Mouse (Mus musculus): Measurements from ENCODE around the gene Dedd. TPM values are rescaled to one million over a fixed set of nuclear protein-coding genes. Genes with fewer than 3 reads are reported as not detected.

The Dedd gene
- polyA plus RNA-seq, 2 experiments: 15.3 to 18.9 TPM

GRCm38 (mm10) chr1:171281528-171281923 is 47.4 kb upstream of the Dedd start:
- WGBS (ENCODE audit: insufficient replicate concordance): under 1% methylated on average over 10 of the region's 10 CpGs
- peak; percentile 46 for ATAC-seq (ENCODE audit: insufficient read depth)
- H3K4me3 ChIP-seq (ENCODE audit: insufficient read depth in 1 of 2, low read depth in 2 of 2, low read length in 2 of 2): peak overlapping the region; percentile 66 to 93
- TF ChIP-seq CTCF (IDR thresholded peaks at IDR 0.05; ENCODE audit: low read depth) (peak; percentile 88), EP300 (IDR thresholded peaks at IDR 0.05; ENCODE audit: low read depth) (no peak)
- H3K9ac ChIP-seq (replicated peaks): peak overlapping the region; percentile 100
- peaks cover 8 to 13% of the 10 kb centered on the region in 2 experiments; a peak in 3 of 4 replicates for H3K4me1 ChIP-seq (replicated peaks; ENCODE audit: control insufficient read depth in 2 of 2, insufficient read depth in 2 of 2, low read length in 1 of 2)
- peaks cover 54% of the 10 kb centered on the region for H3K36me3 ChIP-seq (replicated peaks; ENCODE audit: control insufficient read depth, insufficient read depth, low read depth)
- H3K9me3 ChIP-seq (ENCODE audit: control insufficient read depth, low read length): no peaks in the 10 kb centered on the region
- H3K4me2 ChIP-seq (ENCODE audit: low read depth): peak overlapping the region; percentile 78
- peak; percentile 78 to 89 (median 80) for DNase-seq (ENCODE audit: low read depth in 3 of 3, low spot score in 3 of 3)
- peak overlapping the region; percentile 96 for H3K27ac ChIP-seq
- no peaks in the 10 kb centered on the region for H3K27me3 ChIP-seq (ENCODE audit: control insufficient read depth, insufficient read depth, low read length)

- no peak for TF ChIP-seq EP300 (IDR thresholded peaks at IDR 0.05; ENCODE audit: low read depth)
- no peak for TF ChIP-seq CTCF (IDR thresholded peaks at IDR 0.05; ENCODE audit: low read depth)
- 62% methylated on average over 18 of the region's 18 CpGs for WGBS (ENCODE audit: insufficient replicate concordance)
- DNase-seq (ENCODE audit: low read depth in 3 of 3, low spot score in 3 of 3) (no peak), ATAC-seq (ENCODE audit: insufficient read depth) (no peak)
- Histone ChIP-seq H3K27me3 (ENCODE audit: control insufficient read depth, insufficient read depth, low read length) (no peaks in the 10 kb centered on the region), H3K9me3 (ENCODE audit: control insufficient read depth, low read length) (no peaks in the 10 kb centered on the region), H3K36me3 (replicated peaks; ENCODE audit: control insufficient read depth, insufficient read depth, low read depth) (peaks cover 47% of the 10 kb centered on the region), H3K4me2 (ENCODE audit: low read depth) (peak overlapping the region; percentile 78), H3K4me1 (replicated peaks; ENCODE audit: control insufficient read depth in 2 of 2, insufficient read depth in 2 of 2, low read length in 1 of 2) (peaks cover 11 to 15% of the 10 kb centered on the region in 2 experiments), H3K4me3 (ENCODE audit: insufficient read depth in 1 of 2, low read depth in 2 of 2, low read length in 2 of 2) (peak overlapping the region; percentile 66 to 93), H3K27ac (peak overlapping the region; percentile 96), H3K9ac (replicated peaks) (peak overlapping the region; percentile 100)
Measured at GRCm38 (mm10) chr1:171282086-171282805, 46.7 kb upstream of the Dedd start.

GRCm38 (mm10) chr1:171283188-171284160 is 45.5 kb upstream of the Dedd start:
- DNase-seq (ENCODE audit: low read depth in 3 of 3, low spot score in 3 of 3): no peak
- Histone ChIP-seq H3K4me3 (ENCODE audit: insufficient read depth in 1 of 2, low read depth in 2 of 2, low read length in 2 of 2) (no peak overlapping the region), H3K27me3 (ENCODE audit: control insufficient read depth, insufficient read depth, low read length) (no peaks in the 10 kb centered on the region), H3K9me3 (ENCODE audit: control insufficient read depth, low read length) (no peaks in the 10 kb centered on the region), H3K4me1 (replicated peaks; ENCODE audit: control insufficient read depth in 2 of 2, insufficient read depth in 2 of 2, low read length in 1 of 2) (peaks cover 16 to 19% of the 10 kb centered on the region in 2 experiments), H3K36me3 (replicated peaks; ENCODE audit: control insufficient read depth, insufficient read depth, low read depth) (peaks cover 35% of the 10 kb centered on the region), H3K27ac (no peak overlapping the region; the same call in none of the 2 replicates), H3K9ac (replicated peaks) (no peak overlapping the region), H3K4me2 (ENCODE audit: low read depth) (peak overlapping the region; percentile 78)
- WGBS (ENCODE audit: insufficient replicate concordance): 83% methylated on average over 18 of the region's 18 CpGs
- no peak for ATAC-seq (ENCODE audit: insufficient read depth)
- TF ChIP-seq EP300 (IDR thresholded peaks at IDR 0.05; ENCODE audit: low read depth): no peak
- no peak for TF ChIP-seq CTCF (IDR thresholded peaks at IDR 0.05; ENCODE audit: low read depth)

- Histone ChIP-seq H3K9ac (replicated peaks) (no peak overlapping the region), H3K4me3 (ENCODE audit: insufficient read depth in 1 of 2, low read depth in 2 of 2, low read length in 2 of 2) (no peak overlapping the region), H3K9me3 (ENCODE audit: control insufficient read depth, low read length) (no peaks in the 10 kb centered on the region), H3K36me3 (replicated peaks; ENCODE audit: control insufficient read depth, insufficient read depth, low read depth) (peaks cover 30% of the 10 kb centered on the region), H3K4me2 (ENCODE audit: low read depth) (no peak overlapping the region), H3K4me1 (replicated peaks; ENCODE audit: control insufficient read depth in 2 of 2, insufficient read depth in 2 of 2, low read length in 1 of 2) (peaks cover 9 to 17% of the 10 kb centered on the region in 2 experiments), H3K27ac (no peak overlapping the region), H3K27me3 (ENCODE audit: control insufficient read depth, insufficient read depth, low read length) (no peaks in the 10 kb centered on the region)
- ATAC-seq (ENCODE audit: insufficient read depth): no peak
- no peak for DNase-seq (ENCODE audit: low read depth in 3 of 3, low spot score in 3 of 3)
- no peak for TF ChIP-seq CTCF (IDR thresholded peaks at IDR 0.05; ENCODE audit: low read depth)
- no peak for TF ChIP-seq EP300 (IDR thresholded peaks at IDR 0.05; ENCODE audit: low read depth)
- WGBS (ENCODE audit: insufficient replicate concordance): 86% methylated on average over 15 of the region's 15 CpGs
Measured at GRCm38 (mm10) chr1:171284491-171284890, 44.5 kb upstream of the Dedd start.
